Mouse (Mus musculus) spleen, adult 2 months (tissue): ENCODE data around the gene Rgs3.

Experiments
- CTCF ChIP-seq: fragments of 200-500 bp; IDR thresholded peaks from 2 replicates; pipeline ENCODE4 v1.5.1; 2011; ENCODE audit warnings: mild to moderate bottlenecking, inconsistent platforms; ENCODE audit not compliant: insufficient read depth, insufficient read length, insufficient replicate concordance; ENCODE audit errors: extremely low read depth
- POLR2A ChIP-seq: fragments of 200-500 bp; IDR thresholded peaks from 2 replicates; pipeline ENCODE4 v1.6.1; 2011; ENCODE audit warnings: low read depth, low read length, inconsistent platforms

DNA sequence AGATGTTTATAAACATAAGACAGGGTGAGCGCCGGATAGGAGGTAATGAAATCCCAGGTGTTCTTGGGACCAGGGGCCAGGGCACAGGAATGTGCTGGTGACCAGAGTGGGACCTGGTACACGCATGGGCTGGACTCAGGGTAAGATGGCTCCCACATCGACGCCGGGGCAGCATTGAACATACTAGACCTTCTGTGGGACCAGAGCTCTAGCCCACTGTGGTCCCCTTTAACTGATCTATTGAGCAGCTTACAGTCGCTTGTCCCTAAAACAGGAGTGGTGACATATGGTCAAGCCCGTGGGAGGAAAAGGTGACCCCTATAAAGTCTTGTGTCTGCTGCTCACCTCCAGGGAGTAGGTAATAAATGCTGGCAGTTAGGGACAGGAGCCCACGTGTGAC, 61.5 kb downstream of the Rgs3 start:
- TF ChIP-seq POLR2A (no peak), CTCF (no peak)
